Mouse (Mus musculus): ENCODE measurements around the gene Lpp.

DNA sequence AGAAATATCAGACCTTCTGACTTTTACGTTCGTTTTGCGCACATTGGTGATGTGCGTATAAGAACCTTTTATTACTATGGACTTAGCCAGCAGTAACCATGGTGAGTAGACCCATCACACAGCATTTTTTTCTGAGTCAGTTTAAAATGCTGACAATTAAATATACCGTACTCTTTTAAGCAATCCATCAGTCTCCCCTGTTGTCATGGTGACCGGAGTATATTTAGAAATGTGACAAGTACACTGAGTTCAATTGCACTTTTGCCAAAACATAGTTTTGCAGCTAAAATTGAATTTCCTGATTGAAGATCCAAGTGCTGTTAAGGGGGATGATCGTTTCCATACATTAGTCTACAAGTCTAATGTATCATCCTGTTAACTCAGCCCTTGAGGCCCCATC, 149.6 kb downstream of the Lpp start:
- TF ChIP-seq POLR2A (IDR thresholded peaks at IDR 0.05; ENCODE audit: borderline replicate concordance, low read depth, low read length) = no peak
- no peak for TF ChIP-seq CTCF (IDR thresholded peaks at IDR 0.05; ENCODE audit: low read depth, low read length)

Data from bone marrow macrophage, adult 2 months (primary cell).